14 mouse cellular contexts compared by ENCODE assay signal in genomic region chr7:128296514-128296913, GRCm38 (mm10). TPM values are rescaled to one million over a fixed set of nuclear protein-coding genes. Genes with fewer than 3 reads are reported as not detected.
DNase-seq lines count a peak whose midpoint lies in the region; ATAC-seq lines count a peak whose summit lies in the region.
"Had no signal": no experiment of that assay in that cellular context is flagged by ENCODE, and none has a peak within 500 bp of the region (broad histone marks: within the 10 kb centered on the region; RNA-seq: fewer than 3 reads in every experiment).

No protein-coding gene starts in this region.

- no peak overlapping the region for H3K4me2 ChIP-seq in hindbrain, embryonic 12.5 days (replicated peaks)
- H3K4me2 ChIP-seq in hindbrain, embryonic 14.5 days (replicated peaks) = no peak overlapping the region
- peak overlapping the region; percentile 95 for H3K4me2 ChIP-seq in liver, embryonic 11.5 days

- 0 out of 2 replicates have a peak overlapping the region, but pooled peaks have one; percentile 41 for H3K9ac ChIP-seq in hindbrain, embryonic 12.5 days
- H3K9ac ChIP-seq in hindbrain, embryonic 14.5 days = no peak overlapping the region
- H3K9ac ChIP-seq in liver, embryonic 11.5 days (ENCODE audit: low read depth, low read length) = peak overlapping the region; percentile 98

- H3K4me1 ChIP-seq in hindbrain, embryonic 12.5 days = peaks cover 14% of the 10 kb centered on the region
- peaks cover 16% of the 10 kb centered on the region for H3K4me1 ChIP-seq in hindbrain, embryonic 14.5 days (replicated peaks; ENCODE audit: control insufficient read depth, insufficient read depth, low read length)
- peaks cover 38% of the 10 kb centered on the region for H3K4me1 ChIP-seq in liver, embryonic 11.5 days (replicated peaks; ENCODE audit: control insufficient read depth, insufficient read depth, low read length)

- DNase-seq in hindbrain, embryonic 14.5 days (ENCODE audit: low spot score) = no peak
- peak; percentile 9 for DNase-seq in A20 (ENCODE audit: low read depth, low spot score)
- DNase-seq in liver, embryonic 11.5 days (ENCODE audit: low spot score) = no peak
- no peak for DNase-seq in spleen, postnatal 4 days (ENCODE audit: low spot score in 2 of 2)
- DNase-seq in right cerebral cortex, adult 2 months (ENCODE audit: low spot score in 2 of 2) = no peak
- DNase-seq in left cerebral cortex, postnatal 10 days (ENCODE audit: extremely low spot score in 1 of 2, low spot score in 2 of 2) = no peak
- DNase-seq: heart, postnatal 4 days; thymus, adult 18-20 months had no signal

- H3K4me3 ChIP-seq in hindbrain, embryonic 12.5 days = no peak overlapping the region
- H3K4me3 ChIP-seq in hindbrain, embryonic 14.5 days (replicated peaks; ENCODE audit: low read length) = no peak overlapping the region
- peak overlapping the region; percentile 84 for H3K4me3 ChIP-seq in liver, embryonic 11.5 days (ENCODE audit: low read depth, low read length)

- H3K27me3 ChIP-seq in hindbrain, embryonic 12.5 days = 0 out of 2 replicates have a peak, but pooled peaks cover 3% of the 10 kb centered on the region
- H3K27me3 ChIP-seq in hindbrain, embryonic 14.5 days (ENCODE audit: control insufficient read depth, insufficient read depth, low read length) = no peaks in the 10 kb centered on the region
- no peaks in the 10 kb centered on the region for H3K27me3 ChIP-seq in liver, embryonic 11.5 days (replicated peaks; ENCODE audit: control insufficient read depth, insufficient read depth, low read length)

- intact Hi-C loops in left cerebral cortex, postnatal 10 days (cut with DNase I) = loop anchor here (5.0 kb wide), 1 partner anchor 49 kb away; the partner anchor contains the start of gene Tgfb1i1

- no peaks in the 10 kb centered on the region for H3K9me3 ChIP-seq in hindbrain, embryonic 12.5 days (replicated peaks)
- no peaks in the 10 kb centered on the region for H3K9me3 ChIP-seq in hindbrain, embryonic 14.5 days (ENCODE audit: control insufficient read depth, low read length)
- H3K9me3 ChIP-seq in liver, embryonic 11.5 days (ENCODE audit: control insufficient read depth, low read length) = no peaks in the 10 kb centered on the region

- no peak overlapping the region for H3K27ac ChIP-seq in hindbrain, embryonic 12.5 days
- H3K27ac ChIP-seq in hindbrain, embryonic 14.5 days = no peak overlapping the region
- H3K27ac ChIP-seq in liver, embryonic 11.5 days (ENCODE audit: low read depth, low read length) = no peak overlapping the region
- H3K27ac ChIP-seq: layer of hippocampus, adult 2 months had no signal

- no peak for ATAC-seq in hindbrain, embryonic 12.5 days (ENCODE audit: low FRiP score)
- no peak for ATAC-seq in hindbrain, embryonic 14.5 days (ENCODE audit: low FRiP score)
- ATAC-seq in erythroblast, adult 5-6 weeks (replicated peaks; ENCODE audit: low FRiP score, poor library complexity, severe bottlenecking) = peak; percentile 41
- no peak for ATAC-seq in liver, embryonic 11.5 days (replicated peaks; ENCODE audit: low FRiP score)

- 62% methylated on average over 3 of the region's 3 CpGs for WGBS in hindbrain, embryonic 12.5 days
- whole genome bisulfite sequencing in hindbrain, embryonic 14.5 days = 59% methylated on average over 3 of the region's 3 CpGs
- 59% methylated on average over 3 of the region's 3 CpGs for WGBS in liver, embryonic 11.5 days

- peaks cover 6% of the 10 kb centered on the region for H3K36me3 ChIP-seq in hindbrain, embryonic 12.5 days
- H3K36me3 ChIP-seq in hindbrain, embryonic 14.5 days (replicated peaks; ENCODE audit: control insufficient read depth, insufficient read depth) = no peaks in the 10 kb centered on the region
- H3K36me3 ChIP-seq in liver, embryonic 11.5 days (ENCODE audit: control insufficient read depth, insufficient read depth, low read length) = 0 out of 2 replicates have a peak, but pooled peaks cover 3% of the 10 kb centered on the region

RNA-seq across cellular contexts. Expression of gene BC017158, which starts 1.5 kb away (rescaled TPM):
- polyA plus RNA-seq in hindbrain, embryonic 12.5 days (2016; fragmentation: Nextera tagmentation; extraction: Ambion mirVana) = 21.7 and 27.4 TPM in 2 replicates
- 23.6 and 23.9 TPM in 2 replicates for polyA plus RNA-seq in hindbrain, embryonic 14.5 days (2014; fragmentation: Nextera tagmentation; extraction: Ambion mirVana)
- total RNA-seq in erythroblast, adult 5-6 weeks (2015; ENCODE audit: low replicate concordance) = 29.2 and 52.5 TPM in 2 replicates
- total RNA-seq in erythroblast, adult 5-6 weeks (2017; ENCODE audit: low replicate concordance) = 41.7 and 56.7 TPM in 2 replicates
- polyA plus RNA-seq in liver, embryonic 11.5 days (2014; fragmentation: Nextera tagmentation; extraction: Ambion mirVana) = 38.2 and 42.3 TPM in 2 replicates
- total RNA-seq in left cerebral cortex, postnatal 10 days (2021) = 10 to 100 TPM; 25.1 to 25.4 TPM

RNA-seq across cellular contexts. Expression of gene Slc5a2, which starts 31.1 kb away (rescaled TPM):
- not detected in 2 replicates for polyA plus RNA-seq in hindbrain, embryonic 12.5 days (2016; fragmentation: Nextera tagmentation; extraction: Ambion mirVana)
- 0.23 TPM in 1 of 2 replicates, not detected in the other for polyA plus RNA-seq in hindbrain, embryonic 14.5 days (2014; fragmentation: Nextera tagmentation; extraction: Ambion mirVana)
- total RNA-seq in erythroblast, adult 5-6 weeks (2015; ENCODE audit: low replicate concordance) = not detected in 2 replicates
- total RNA-seq in erythroblast, adult 5-6 weeks (2017; ENCODE audit: low replicate concordance) = 0.85 TPM in 1 of 2 replicates, not detected in the other
- polyA plus RNA-seq in liver, embryonic 11.5 days (2014; fragmentation: Nextera tagmentation; extraction: Ambion mirVana) = 2.1 and 3.0 TPM in 2 replicates
- not detected for total RNA-seq in left cerebral cortex, postnatal 10 days (2021)
- total RNA-seq: heart, postnatal 4 days; layer of hippocampus, adult 2 months; liver, adult 2 months had no signal
- polyA plus RNA-seq: liver, adult 2 months; myocyte had no signal

RNA-seq across cellular contexts. Expression of gene Tgfb1i1, which starts 49.9 kb away (rescaled TPM):
- polyA plus RNA-seq in hindbrain, embryonic 12.5 days (2016; fragmentation: Nextera tagmentation; extraction: Ambion mirVana) = 50.9 and 63.1 TPM in 2 replicates
- polyA plus RNA-seq in hindbrain, embryonic 14.5 days (2014; fragmentation: Nextera tagmentation; extraction: Ambion mirVana) = 23.5 and 27.8 TPM in 2 replicates
- total RNA-seq in erythroblast, adult 5-6 weeks (2015; ENCODE audit: low replicate concordance) = 0.96 and 2.9 TPM in 2 replicates
- 0.84 TPM in 1 of 2 replicates, not detected in the other for total RNA-seq in erythroblast, adult 5-6 weeks (2017; ENCODE audit: low replicate concordance)
- 35.3 and 38.2 TPM in 2 replicates for polyA plus RNA-seq in liver, embryonic 11.5 days (2014; fragmentation: Nextera tagmentation; extraction: Ambion mirVana)
- total RNA-seq in left cerebral cortex, postnatal 10 days (2021) = 10 to 100 TPM; 33.0 to 35.9 TPM
- total RNA-seq: CH12.LX had no signal

RNA-seq across cellular contexts. Expression of gene 9130023H24Rik, which starts 58.7 kb away (rescaled TPM):
- 13.8 and 14.1 TPM in 2 replicates for polyA plus RNA-seq in hindbrain, embryonic 12.5 days (2016; fragmentation: Nextera tagmentation; extraction: Ambion mirVana)
- 7.4 and 8.7 TPM in 2 replicates for polyA plus RNA-seq in hindbrain, embryonic 14.5 days (2014; fragmentation: Nextera tagmentation; extraction: Ambion mirVana)
- total RNA-seq in erythroblast, adult 5-6 weeks (2015; ENCODE audit: low replicate concordance) = 1.7 and 3.3 TPM in 2 replicates
- 1.8 and 2.7 TPM in 2 replicates for total RNA-seq in erythroblast, adult 5-6 weeks (2017; ENCODE audit: low replicate concordance)
- polyA plus RNA-seq in liver, embryonic 11.5 days (2014; fragmentation: Nextera tagmentation; extraction: Ambion mirVana) = 3.8 and 4.5 TPM in 2 replicates
- 1 to 10 TPM; 3.8 to 4.1 TPM for total RNA-seq in left cerebral cortex, postnatal 10 days (2021)

RNA-seq across cellular contexts. Expression of gene Armc5, which starts 59.4 kb away (rescaled TPM):
- polyA plus RNA-seq in hindbrain, embryonic 12.5 days (2016; fragmentation: Nextera tagmentation; extraction: Ambion mirVana) = 16.4 and 17.4 TPM in 2 replicates
- 9.1 and 10.7 TPM in 2 replicates for polyA plus RNA-seq in hindbrain, embryonic 14.5 days (2014; fragmentation: Nextera tagmentation; extraction: Ambion mirVana)
- 1.3 and 2.3 TPM in 2 replicates for total RNA-seq in erythroblast, adult 5-6 weeks (2015; ENCODE audit: low replicate concordance)
- 2.2 and 4.0 TPM in 2 replicates for total RNA-seq in erythroblast, adult 5-6 weeks (2017; ENCODE audit: low replicate concordance)
- 15.1 and 15.8 TPM in 2 replicates for polyA plus RNA-seq in liver, embryonic 11.5 days (2014; fragmentation: Nextera tagmentation; extraction: Ambion mirVana)
- 10 to 100 TPM; 10.8 to 11.5 TPM for total RNA-seq in left cerebral cortex, postnatal 10 days (2021)
